Mouse (Mus musculus): ENCODE data around the gene Plekha1. TPM values are rescaled to one million over a fixed set of nuclear protein-coding genes. Genes with fewer than 3 reads are reported as not detected.

The Plekha1 gene
- total and polyA plus RNA-seq, 3 experiments = 6.9 to 22.1 TPM; not detected in 1

DNA sequence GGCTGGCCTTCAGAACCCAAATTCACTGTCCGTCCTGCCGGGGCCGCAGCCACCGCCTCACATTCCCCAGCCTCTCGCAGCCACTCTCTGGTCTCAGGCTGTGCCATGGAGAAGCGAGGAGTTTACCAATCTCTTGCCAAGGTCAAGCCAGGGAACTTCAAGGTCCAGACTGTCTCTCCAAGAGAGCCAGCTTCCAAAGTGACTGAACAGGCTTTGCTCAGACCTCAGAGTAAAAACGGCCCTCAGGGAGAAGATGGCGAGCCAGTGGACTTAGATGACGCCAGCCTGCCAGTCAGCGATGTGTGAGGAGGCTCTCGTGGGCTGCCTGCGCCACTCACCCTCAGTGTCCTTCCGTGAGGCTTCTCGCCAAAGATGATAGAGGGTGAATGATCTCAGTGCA lies 45.3 kb downstream of the Plekha1 start:
- Histone ChIP-seq H3K27ac (ENCODE audit: control insufficient read depth, low read depth, low read length) (no peak overlapping the region), H3K36me3 (ENCODE audit: control insufficient read depth in 1 of 2, insufficient read depth in 2 of 2, low read length in 2 of 2) (peaks cover 8 to 29% of the 10 kb centered on the region in 2 experiments; a peak in 3 of 4 replicates), H3K9me3 (replicated peaks; ENCODE audit: insufficient read depth, low read length) (no peaks in the 10 kb centered on the region), H3K4me1 (ENCODE audit: control insufficient read depth in 1 of 2, insufficient read depth in 2 of 2, low read length in 2 of 2) (peaks cover 7% of the 10 kb centered on the region in 2 experiments; a peak in 3 of 4 replicates), H3K4me3 (ENCODE audit: control insufficient read depth in 1 of 2, insufficient read depth in 1 of 2, low read depth in 2 of 2, low read length in 2 of 2) (no peak overlapping the region), H3K9ac (ENCODE audit: control insufficient read depth, low read depth, low read length, poor library complexity, severe bottlenecking) (no peak overlapping the region), H3K27me3 (ENCODE audit: control insufficient read depth in 1 of 2, insufficient read depth in 2 of 2, low read length in 2 of 2) (no peaks in the 10 kb centered on the region), H3K79me2 (ENCODE audit: control insufficient read depth, insufficient read depth, low read length, poor library complexity) (peaks cover 6% of the 10 kb centered on the region)
- TF ChIP-seq TAL1 (IDR thresholded peaks at IDR 0.05; ENCODE audit: low read length) (no peak), MEF2A (IDR thresholded peaks at IDR 0.05; ENCODE audit: extremely low read depth, insufficient replicate concordance, low read depth, low read length, poor library complexity, severe bottlenecking) (no peak), CHD1 (IDR thresholded peaks at IDR 0.05; ENCODE audit: low read depth, low read length) (no peak), TBP (IDR thresholded peaks at IDR 0.05; ENCODE audit: low read depth, low read length) (no peak), ZC3H11A (IDR thresholded peaks at IDR 0.05; ENCODE audit: low read depth, low read length) (no peak), ZKSCAN1 (IDR thresholded peaks at IDR 0.05; ENCODE audit: low read depth, low read length) (no peak), USF1 (IDR thresholded peaks at IDR 0.05; ENCODE audit: low read depth, low read length) (no peak), ZNF384 (IDR thresholded peaks at IDR 0.05; ENCODE audit: low read depth, low read length) (no peak), MAX (IDR thresholded peaks at IDR 0.05; ENCODE audit: low read length) (no peak), HCFC1 (IDR thresholded peaks at IDR 0.05; ENCODE audit: low read depth, low read length) (no peak), CTCF (IDR thresholded peaks at IDR 0.05 in 2 of 3, conservative IDR thresholded peaks at IDR 0.05 in 1 of 3; ENCODE audit: control insufficient read depth in 1 of 3, insufficient read depth in 1 of 3, low read depth in 2 of 3, low read length in 3 of 3, poor library complexity in 1 of 3, severe bottlenecking in 1 of 3) (no peak), GABPA (IDR thresholded peaks at IDR 0.05; ENCODE audit: low read depth, low read length) (no peak), JUND (IDR thresholded peaks at IDR 0.05; ENCODE audit: low read depth, low read length) (no peak), CHD2 (IDR thresholded peaks at IDR 0.05; ENCODE audit: low read length) (no peak), RCOR1 (IDR thresholded peaks at IDR 0.05; ENCODE audit: low read depth, low read length) (no peak), NELFE (IDR thresholded peaks at IDR 0.05; ENCODE audit: low read depth, low read length) (no peak), MAZ (IDR thresholded peaks at IDR 0.05; ENCODE audit: low read depth, low read length) (no peak), E2F4 (IDR thresholded peaks at IDR 0.05; ENCODE audit: borderline replicate concordance, low read depth, low read length) (no peak), TCF12 (IDR thresholded peaks at IDR 0.05; ENCODE audit: low read depth, low read length) (no peak), ELF1 (IDR thresholded peaks at IDR 0.05; ENCODE audit: low read depth, low read length) (no peak)
- no peak for DNase-seq (ENCODE audit: low read depth, low spot score)

DNA sequence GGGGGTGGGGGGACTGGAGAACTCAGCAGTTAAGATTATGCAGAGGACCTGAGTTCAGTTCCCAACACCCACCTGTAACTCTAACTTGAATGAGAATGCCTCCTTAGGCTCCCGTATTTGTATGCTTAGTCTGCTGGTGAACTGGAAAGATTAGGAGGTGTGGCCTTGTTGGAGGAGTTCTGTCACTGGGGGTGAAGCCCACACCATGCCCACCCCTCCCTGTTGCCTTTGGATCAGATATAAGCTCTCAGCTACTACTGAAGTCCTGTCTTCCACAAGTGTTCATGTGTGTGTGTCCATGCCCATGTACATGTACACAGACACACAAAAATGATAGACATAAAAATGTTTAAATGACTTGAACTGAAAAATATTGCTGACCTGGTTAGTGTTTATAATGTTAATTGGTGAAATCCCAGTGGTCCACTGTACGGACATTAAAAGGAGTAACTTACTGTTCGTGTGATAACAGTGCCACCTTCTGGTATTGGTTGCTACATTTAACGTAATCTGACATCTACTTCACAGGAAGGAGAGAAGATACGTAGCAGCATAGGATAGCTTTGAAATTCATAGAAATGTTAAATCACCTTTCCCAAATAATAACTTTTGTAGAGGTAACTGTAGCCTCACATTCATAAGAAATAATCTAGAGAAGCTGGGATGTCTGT lies 49.3 kb downstream of the Plekha1 start:
- peak; percentile 66 for DNase-seq (ENCODE audit: low read depth, low spot score)
- no peak overlapping the region for H3K4me3 ChIP-seq (ENCODE audit: control insufficient read depth in 1 of 2, insufficient read depth in 1 of 2, low read depth in 2 of 2, low read length in 2 of 2)
- H3K9ac ChIP-seq (ENCODE audit: control insufficient read depth, low read depth, low read length, poor library complexity, severe bottlenecking) = no peak overlapping the region
- no peaks in the 10 kb centered on the region for H3K79me2 ChIP-seq (ENCODE audit: control insufficient read depth, insufficient read depth, low read length, poor library complexity)
- H3K4me1 ChIP-seq (ENCODE audit: control insufficient read depth in 1 of 2, insufficient read depth in 2 of 2, low read length in 2 of 2) = no peaks in the 10 kb centered on the region
- no peak overlapping the region for H3K27ac ChIP-seq (ENCODE audit: control insufficient read depth, low read depth, low read length)
- no peaks in the 10 kb centered on the region for H3K9me3 ChIP-seq (replicated peaks; ENCODE audit: insufficient read depth, low read length)
- TF ChIP-seq BHLHE40 (IDR thresholded peaks at IDR 0.05; ENCODE audit: borderline replicate concordance, low read depth, low read length) = no peak
- TF ChIP-seq RCOR1 (IDR thresholded peaks at IDR 0.05; ENCODE audit: low read depth, low read length) = no peak
- no peak for TF ChIP-seq POLR2A (IDR thresholded peaks at IDR 0.05; ENCODE audit: control insufficient read depth in 1 of 2, insufficient read depth in 1 of 2, low read depth in 1 of 2, low read length in 2 of 2, poor library complexity in 1 of 2)
- TF ChIP-seq KAT2A (conservative IDR thresholded peaks at IDR 0.05; ENCODE audit: low read depth, low read length) = no peak
- no peak for TF ChIP-seq MYB (IDR thresholded peaks at IDR 0.05; ENCODE audit: low read depth, low read length)
- no peak for TF ChIP-seq ZKSCAN1 (IDR thresholded peaks at IDR 0.05; ENCODE audit: low read depth, low read length)
- TF ChIP-seq CHD2 (IDR thresholded peaks at IDR 0.05; ENCODE audit: low read length) = no peak
- no peak for TF ChIP-seq POLR2AphosphoS2 (IDR thresholded peaks at IDR 0.05; ENCODE audit: low read length)
- TF ChIP-seq SMC3 (IDR thresholded peaks at IDR 0.05; ENCODE audit: low read depth, low read length) = peak; percentile 82
- TF ChIP-seq JUND (IDR thresholded peaks at IDR 0.05; ENCODE audit: low read depth, low read length) = no peak
- no peak for TF ChIP-seq POLR2AphosphoS5 (IDR thresholded peaks at IDR 0.05; ENCODE audit: borderline replicate concordance, low read depth, low read length)
- no peak for TF ChIP-seq MAZ (IDR thresholded peaks at IDR 0.05; ENCODE audit: low read depth, low read length)
- no peak for TF ChIP-seq ETS1 (IDR thresholded peaks at IDR 0.05; ENCODE audit: low read depth, low read length)
- peak; percentile 81 for TF ChIP-seq ZC3H11A (IDR thresholded peaks at IDR 0.05; ENCODE audit: low read depth, low read length)
- peak; percentile 22 to 83 (median 45); a peak in 4 of 6 replicates for TF ChIP-seq CTCF (IDR thresholded peaks at IDR 0.05 in 2 of 3, conservative IDR thresholded peaks at IDR 0.05 in 1 of 3; ENCODE audit: control insufficient read depth in 1 of 3, insufficient read depth in 1 of 3, low read depth in 2 of 3, low read length in 3 of 3, poor library complexity in 1 of 3, severe bottlenecking in 1 of 3)
- TF ChIP-seq RAD21 (IDR thresholded peaks at IDR 0.05; ENCODE audit: low read depth, low read length) = peak; percentile 91
- TF ChIP-seq MAX (IDR thresholded peaks at IDR 0.05; ENCODE audit: low read length) = no peak
- H3K36me3 ChIP-seq (ENCODE audit: control insufficient read depth in 1 of 2, insufficient read depth in 2 of 2, low read length in 2 of 2) = peaks cover 0 to 22% of the 10 kb centered on the region in 2 experiments; a peak in 2 of 4 replicates
- H3K27me3 ChIP-seq (ENCODE audit: control insufficient read depth in 1 of 2, insufficient read depth in 2 of 2, low read length in 2 of 2) = no peaks in the 10 kb centered on the region; a peak in 1 of 4 replicates

All from MEL (cell line).